Mouse (Mus musculus) heart, embryonic 13.5 days (tissue): ENCODE measurements around the gene Ubr4. TPM values are rescaled to one million over a fixed set of nuclear protein-coding genes. Genes with fewer than 3 reads are reported as not detected.
A peak's percentile ranks its signal among the peaks of the same experiment; 100 is the strongest.
"Not testable (repeated sequence)": the region's sequence is repeated elsewhere in the genome, so short reads cannot be mapped to it uniquely, and the experiment has no call there.

ENCODE experiments used
- ATAC-seq: fragments of 200-750 bp; cut with Nextera tagmentation; 2 replicates; pipeline ENCODE4 v1.8.0; 2017; ENCODE audit warnings: moderate TSS enrichment; ENCODE audit not compliant: insufficient number of reproducible peaks, low FRiP score, low TSS enrichment; ENCODE audit errors: extremely low read depth
- H3K27ac ChIP-seq: fragments of 300-500 bp; sonication (generic); replicated peaks from 2 replicates; pipeline ENCODE4 v1.5.1; 2015; ENCODE audit warnings: moderate library complexity, mild to moderate bottlenecking, inconsistent platforms
- H3K27me3 ChIP-seq: fragments of 300-500 bp; sonication (generic); replicated peaks from 2 replicates; pipeline ENCODE4 v1.6.1; 2015; ENCODE audit warnings: mild to moderate bottlenecking, inconsistent platforms
- H3K36me3 ChIP-seq: fragments of 300-500 bp; sonication (generic); 2 replicates; pipeline ENCODE4 v1.6.1; 2015; ENCODE audit warnings: mild to moderate bottlenecking, inconsistent platforms
- H3K4me1 ChIP-seq: fragments of 300-500 bp; sonication (generic); 2 replicates; pipeline ENCODE4 v1.6.1; 2015; ENCODE audit warnings: inconsistent platforms
- H3K4me2 ChIP-seq: fragments of 300-500 bp; sonication (generic); 2 replicates; pipeline ENCODE4 v1.6.1; 2015; ENCODE audit warnings: inconsistent platforms, mild to moderate bottlenecking, moderate library complexity
- H3K4me3 ChIP-seq: fragments of 300-500 bp; sonication (generic); 2 replicates; pipeline ENCODE4 v1.5.1; 2015; ENCODE audit warnings: moderate library complexity, mild to moderate bottlenecking, inconsistent platforms
- H3K9ac ChIP-seq: fragments of 300-500 bp; sonication (generic); 2 replicates; pipeline ENCODE4 v1.6.1; 2015; ENCODE audit warnings: inconsistent platforms, mild to moderate bottlenecking, moderate library complexity
- H3K9me3 ChIP-seq: fragments of 300-500 bp; sonication (generic); 2 replicates; pipeline ENCODE4 v1.6.1; 2016; ENCODE audit warnings: inconsistent platforms
- WGBS: fragments of 180-500 bp; shearing (Covaris S2); methylation state at CpG from one replicate; pipeline ENCODE4 v1.1.7; 2015; ENCODE audit warnings: mixed read lengths; 5-methylcytosine and 5-hydroxymethylcytosine counted together
- polyA plus RNA-seq: library from polyadenylated mRNA; unstranded; fragments of >200 nt; fragmentation: Nextera tagmentation; extraction: Ambion mirVana; gene quantifications from 2 replicates; pipeline ENCODE4 v1.2.1, GENCODE M21; 2015

The Ubr4 gene
- polyA plus RNA-seq, 1 experiment from 2014 or later = 53.4 TPM

DNA sequence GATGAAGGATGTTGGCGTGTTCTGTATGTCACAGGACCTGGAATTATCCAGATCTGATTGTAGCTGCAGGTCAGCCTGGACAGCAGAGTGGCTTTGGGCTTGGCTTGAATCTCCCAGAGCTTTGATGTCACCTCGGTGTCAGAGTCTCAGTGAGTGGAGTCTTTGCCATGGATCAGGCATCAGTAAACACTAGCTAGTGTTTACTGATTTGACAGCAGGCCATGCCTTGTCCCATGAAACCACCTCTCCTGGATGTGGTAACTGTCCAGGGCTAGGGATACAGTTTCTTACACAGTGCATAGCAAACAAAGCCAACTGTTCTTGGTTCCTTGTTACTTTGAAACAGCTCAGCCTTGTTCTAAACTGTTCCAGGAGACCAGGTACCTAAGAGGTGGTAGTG, 159.1 kb downstream of the Ubr4 start:
- Histone ChIP-seq H3K4me2 (no peak overlapping the region), H3K4me3 (no peak overlapping the region), H3K9ac (no peak overlapping the region), H3K9me3 (no peaks in the 10 kb centered on the region; the same call in 1 of the 2 replicates), H3K36me3 (no peaks in the 10 kb centered on the region), H3K27ac (no peak overlapping the region), H3K27me3 (no peaks in the 10 kb centered on the region), H3K4me1 (peaks cover 4% of the 10 kb centered on the region; the same call in 1 of the 2 replicates)
- ATAC-seq = no peak
- WGBS = 75% methylated on average over 2 of the region's 2 CpGs

DNA sequence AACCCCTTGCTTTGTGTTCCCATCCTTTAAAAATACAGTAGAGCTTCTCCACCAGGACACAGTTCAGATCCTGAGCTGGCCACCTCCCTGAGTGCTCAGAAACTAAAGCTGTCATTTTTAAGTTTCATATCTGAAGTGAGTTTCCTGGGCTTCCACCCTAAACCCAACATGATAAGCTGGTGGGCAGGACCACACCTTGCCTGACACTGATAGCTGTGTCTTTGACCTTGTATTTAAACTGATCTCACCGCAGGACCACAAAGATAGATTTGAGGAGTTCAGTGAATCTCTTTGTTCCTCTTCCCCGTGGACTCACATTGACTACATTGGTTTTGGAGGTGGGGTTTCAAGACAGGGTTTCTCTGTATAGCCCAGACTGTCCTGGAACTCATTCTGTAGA, 160.6 kb downstream of the Ubr4 start:
- 67% methylated on average over 2 of the region's 2 CpGs for WGBS

DNA sequence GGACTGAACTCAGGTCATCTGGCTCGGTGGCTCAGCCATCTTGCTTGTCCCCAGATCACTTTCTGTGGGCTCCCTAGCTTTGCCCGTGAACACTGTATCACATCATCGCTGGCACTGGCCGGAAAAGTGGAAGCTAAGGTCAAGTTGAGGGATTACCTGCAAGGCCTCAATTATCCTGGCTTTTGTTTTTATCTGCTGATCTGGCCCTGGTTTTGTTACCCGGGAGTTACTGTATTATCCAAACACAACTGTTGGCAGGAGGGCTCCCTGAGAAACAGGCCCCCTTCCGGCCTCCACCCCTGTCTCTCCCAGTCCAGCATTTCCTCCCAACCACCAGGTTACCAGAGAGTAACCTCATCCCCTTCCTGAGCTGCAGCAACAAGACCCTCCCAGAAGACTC, 166.8 kb downstream of the Ubr4 start:
- 51% methylated on average over 6 of the region's 6 CpGs for WGBS
- H3K4me2 ChIP-seq = no peak overlapping the region
- H3K9me3 ChIP-seq = no peaks in the 10 kb centered on the region
- H3K9ac ChIP-seq = no peak overlapping the region
- H3K27me3 ChIP-seq = peaks cover 18% of the 10 kb centered on the region; the same call in 1 of the 2 replicates
- no peak overlapping the region for H3K27ac ChIP-seq
- ATAC-seq = no peak
- H3K4me3 ChIP-seq = no peak overlapping the region
- H3K4me1 ChIP-seq = no peaks in the 10 kb centered on the region
- H3K36me3 ChIP-seq = no peaks in the 10 kb centered on the region

More for the DNA sequence above, 160.6 kb downstream of the Ubr4 start:
- ATAC-seq = no peak
- Histone ChIP-seq H3K4me3 (no peak overlapping the region), H3K36me3 (no peaks in the 10 kb centered on the region), H3K4me2 (no peak overlapping the region), H3K9me3 (no peaks in the 10 kb centered on the region; the same call in 1 of the 2 replicates), H3K9ac (no peak overlapping the region), H3K4me1 (peaks cover 3% of the 10 kb centered on the region; the same call in 1 of the 2 replicates), H3K27me3 (no peaks in the 10 kb centered on the region), H3K27ac (no peak overlapping the region)

DNA sequence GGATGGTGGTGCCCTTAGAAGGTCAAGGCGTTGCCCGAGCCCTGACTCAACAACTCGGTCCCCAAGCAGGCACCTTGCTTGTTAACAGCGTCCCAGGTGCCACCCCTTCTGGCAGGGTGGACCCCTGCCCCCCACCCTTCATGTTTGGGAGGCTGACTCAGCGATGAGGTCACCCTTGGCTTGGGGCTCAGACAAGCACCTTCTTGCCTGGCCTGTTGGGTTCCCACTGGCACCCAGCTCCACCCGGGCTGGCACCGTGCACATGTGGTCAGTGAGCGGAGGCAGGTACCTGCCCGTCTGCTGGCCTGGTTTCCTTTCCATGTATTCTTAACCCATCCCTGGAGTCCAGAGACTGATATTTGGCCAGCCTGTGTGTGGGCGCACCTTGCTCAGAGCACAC, 169.5 kb downstream of the Ubr4 start:
- Histone ChIP-seq H3K4me2 (no peak overlapping the region), H3K27me3 (peaks cover 18% of the 10 kb centered on the region; the same call in 1 of the 2 replicates), H3K36me3 (no peaks in the 10 kb centered on the region), H3K9me3 (no peaks in the 10 kb centered on the region), H3K27ac (no peak overlapping the region), H3K9ac (no peak overlapping the region), H3K4me3 (no peak overlapping the region), H3K4me1 (no peaks in the 10 kb centered on the region)
- 78% methylated on average over 10 of the region's 10 CpGs for WGBS
- ATAC-seq = no peak

DNA sequence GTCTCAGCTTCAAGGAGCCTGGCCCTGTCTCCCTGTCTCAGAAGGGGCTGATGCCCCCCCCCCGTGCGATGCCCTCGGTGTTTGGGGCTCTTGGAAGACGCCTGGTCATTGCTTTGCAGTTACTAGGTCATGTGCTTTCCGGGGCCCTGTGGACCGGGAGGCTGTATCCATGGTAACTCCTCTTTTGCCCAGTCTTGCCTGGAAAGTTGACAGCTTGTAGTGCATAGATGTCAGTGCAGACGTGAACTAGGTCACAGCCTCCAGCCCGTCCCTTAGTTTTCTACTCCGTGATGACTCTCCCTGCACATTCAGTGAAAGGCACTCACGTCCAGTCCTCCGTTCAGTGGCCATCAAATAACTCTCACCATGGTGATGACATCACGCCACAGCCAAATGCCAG, 174.1 kb downstream of the Ubr4 start:
- no peak overlapping the region for H3K4me3 ChIP-seq
- peaks cover 20% of the 10 kb centered on the region; the same call in 1 of the 2 replicates for H3K27me3 ChIP-seq
- H3K9ac ChIP-seq = no peak overlapping the region
- no peaks in the 10 kb centered on the region for H3K9me3 ChIP-seq
- H3K4me1 ChIP-seq = no peaks in the 10 kb centered on the region
- H3K36me3 ChIP-seq = no peaks in the 10 kb centered on the region
- no peak overlapping the region for H3K4me2 ChIP-seq
- 71% methylated on average over 12 of the region's 12 CpGs for WGBS
- no peak for ATAC-seq
- no peak overlapping the region for H3K27ac ChIP-seq

- not testable (repeated sequence) for H3K4me1 ChIP-seq, H3K27ac ChIP-seq, H3K27me3 ChIP-seq, H3K4me3 ChIP-seq, H3K4me2 ChIP-seq, H3K9ac ChIP-seq, H3K36me3 ChIP-seq, H3K9me3 ChIP-seq, ATAC-seq
- 83% methylated on average over 5 of the region's 5 CpGs for WGBS
Observed at GRCm38 (mm10) chr4:139530248-139530647, 177.8 kb downstream of the Ubr4 start, which contains the start of gene Iffo2. Gene Iffo2, plus strand, starts transcription at chr4:139530548.

GRCm38 (mm10) chr4:139532081-139532480, 179.7 kb downstream of the Ubr4 start:
- 82% methylated on average over 10 of the region's 10 CpGs for whole genome bisulfite sequencing
- no peak overlapping the region for H3K27ac ChIP-seq
- H3K36me3 ChIP-seq = no peaks in the 10 kb centered on the region
- 0 out of 2 replicates have a peak, but pooled peaks cover 2% of the 10 kb centered on the region for H3K27me3 ChIP-seq
- peaks cover 17% of the 10 kb centered on the region for H3K4me1 ChIP-seq
- H3K4me2 ChIP-seq = no peak overlapping the region
- no peak overlapping the region for H3K4me3 ChIP-seq
- no peaks in the 10 kb centered on the region for H3K9me3 ChIP-seq
- ATAC-seq = no peak
- H3K9ac ChIP-seq = no peak overlapping the region

DNA sequence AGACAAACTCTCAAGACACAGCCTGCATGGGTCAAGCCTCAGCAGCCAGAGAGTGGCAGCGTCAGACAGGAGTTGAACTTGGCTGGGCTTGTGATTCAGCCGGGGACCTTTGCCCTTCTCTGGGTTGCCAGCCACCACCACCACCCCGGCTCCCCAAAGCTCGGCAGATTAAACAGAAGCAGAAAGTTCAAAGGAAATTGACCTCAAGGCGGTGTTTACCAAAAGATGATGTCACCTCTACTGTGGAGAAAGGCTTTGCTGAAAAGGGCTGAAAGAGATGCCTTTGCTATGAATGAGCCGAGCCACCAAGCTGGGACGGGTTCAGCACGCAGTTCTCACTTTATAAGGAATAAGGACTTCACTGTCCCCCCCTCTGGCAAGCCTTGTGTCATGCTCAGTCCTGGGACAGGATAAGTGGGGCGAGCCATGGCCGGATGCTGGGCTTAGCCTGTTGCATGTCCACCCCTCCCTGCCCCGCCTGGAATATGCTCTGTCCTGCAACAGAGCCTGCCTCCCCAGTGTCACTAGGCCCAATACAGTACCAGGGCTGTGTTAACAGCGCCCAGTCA, 182.8 kb downstream of the Ubr4 start:
- Histone ChIP-seq H3K9ac (no peak overlapping the region), H3K27me3 (0 out of 2 replicates have a peak, but pooled peaks cover 2% of the 10 kb centered on the region)
- 31% methylated on average over 12 of the region's 12 CpGs for WGBS

GRCm38 (mm10) chr4:139535719-139536118, 183.3 kb downstream of the Ubr4 start:
- WGBS = 45% methylated on average over 7 of the region's 7 CpGs
- Histone ChIP-seq H3K9ac (no peak overlapping the region; the same call in 1 of the 2 replicates), H3K4me3 (no peak overlapping the region), H3K4me2 (no peak overlapping the region), H3K9me3 (no peaks in the 10 kb centered on the region), H3K27ac (peak overlapping the region; percentile 76), H3K27me3 (0 out of 2 replicates have a peak, but pooled peaks cover 2% of the 10 kb centered on the region), H3K36me3 (no peaks in the 10 kb centered on the region), H3K4me1 (peaks cover 17% of the 10 kb centered on the region)
- no peak for ATAC-seq

More for the DNA sequence above, 182.8 kb downstream of the Ubr4 start:
- Histone ChIP-seq H3K4me1 (peaks cover 17% of the 10 kb centered on the region), H3K4me3 (no peak overlapping the region), H3K4me2 (no peak overlapping the region), H3K36me3 (no peaks in the 10 kb centered on the region), H3K27ac (peak overlapping the region; percentile 76), H3K9me3 (no peaks in the 10 kb centered on the region)
- ATAC-seq = no peak

- Histone ChIP-seq H3K27ac (no peak overlapping the region), H3K4me2 (no peak overlapping the region), H3K9ac (no peak overlapping the region), H3K27me3 (no peaks in the 10 kb centered on the region), H3K9me3 (no peaks in the 10 kb centered on the region), H3K4me1 (peaks cover 17% of the 10 kb centered on the region), H3K4me3 (no peak overlapping the region), H3K36me3 (no peaks in the 10 kb centered on the region)
- no peak for ATAC-seq
- 80% methylated on average over 9 of the region's 9 CpGs for WGBS
Observed at GRCm38 (mm10) chr4:139536706-139537105, 184.3 kb downstream of the Ubr4 start.
